In the genomic region with DNA sequence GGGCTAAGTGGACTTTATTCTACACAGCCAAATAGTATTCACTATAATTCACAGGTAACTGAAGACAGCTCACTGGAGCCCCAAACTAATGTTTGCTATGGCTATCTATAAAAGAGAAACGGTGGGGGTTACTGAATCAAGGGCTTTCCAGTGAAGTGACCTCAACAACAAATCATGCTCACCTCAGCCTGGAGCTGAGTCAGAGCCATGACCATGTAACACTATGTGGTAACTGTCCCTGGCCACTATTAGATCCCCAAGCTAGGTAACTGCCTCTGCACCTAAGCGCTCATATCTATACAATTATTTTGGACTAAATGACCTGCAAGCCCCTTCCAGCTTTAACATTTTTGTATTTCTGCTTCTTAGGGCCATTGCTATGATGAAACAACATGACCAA, we compare ENCODE assay signal across 17 mouse cellular contexts. TPM values are rescaled to one million over a fixed set of nuclear protein-coding genes. Genes with fewer than 3 reads are reported as not detected.
"Had no signal": no experiment of that assay in that cellular context is flagged by ENCODE, and none has a peak within 500 bp of the region (broad histone marks: within the 10 kb centered on the region; RNA-seq: fewer than 3 reads in every experiment).

No protein-coding gene starts in this region.

- DNase-seq: gastrocnemius, postnatal 14 days; gastrocnemius, postnatal 36 days; heart, adult 11 months; heart, adult 2 months; heart, postnatal 14 days; heart, postnatal 36 days; kidney, adult 11 months; kidney, adult 2 months; kidney, adult 9 months; kidney, postnatal 14 days; kidney, postnatal 36 days; layer of hippocampus, adult 9-11 months; layer of hippocampus, postnatal 36 days; liver; liver, embryonic 13.5 days; liver, postnatal 0 days had no signal

RNA-seq across cellular contexts. Expression of gene Syt13, which starts 42.0 kb away (rescaled TPM):
- total RNA-seq: hematopoietic stem cell, adult 5-6 weeks had no signal
